Mouse (Mus musculus) stomach, embryonic 14.5 days (tissue): ENCODE data around the gene Hcn2. TPM values are rescaled to one million over a fixed set of nuclear protein-coding genes. Genes with fewer than 3 reads are reported as not detected.
A peak's percentile ranks its signal among the peaks of the same experiment; 100 is the strongest.
"Not testable (repeated sequence)": the region's sequence is repeated elsewhere in the genome, so short reads cannot be mapped to it uniquely, and the experiment has no call there.

ENCODE experiments used
- ATAC-seq: fragments of 200-750 bp; cut with Nextera tagmentation; 2 replicates; pipeline ENCODE4 v1.8.0; 2017; ENCODE audit warnings: low read depth, moderate TSS enrichment; ENCODE audit not compliant: insufficient number of reproducible peaks, insufficient read depth, low FRiP score
- H3K27ac ChIP-seq: fragments of 300-500 bp; sonication (generic); 2 replicates; pipeline ENCODE4 v1.5.1; 2014; ENCODE audit warnings: mild to moderate bottlenecking, low read length, moderate library complexity, mixed read lengths
- H3K27me3 ChIP-seq: fragments of 300-500 bp; sonication (generic); 2 replicates; pipeline ENCODE4 v1.6.1; 2014; ENCODE audit warnings: low read length, control low read depth, mixed read lengths; ENCODE audit not compliant: control insufficient read depth, insufficient read depth
- H3K36me3 ChIP-seq: fragments of 300-500 bp; sonication (generic); 2 replicates; pipeline ENCODE4 v1.6.1; 2014; ENCODE audit warnings: mild to moderate bottlenecking, control low read depth, low read length, moderate library complexity, mixed read lengths; ENCODE audit not compliant: control insufficient read depth, insufficient read depth
- H3K4me1 ChIP-seq: fragments of 300-500 bp; sonication (generic); 2 replicates; pipeline ENCODE4 v1.6.1; 2014; ENCODE audit warnings: low read length, control low read depth, mixed read lengths; ENCODE audit not compliant: control insufficient read depth, insufficient read depth
- H3K4me2 ChIP-seq: fragments of 300-500 bp; sonication (generic); replicated peaks from 2 replicates; pipeline ENCODE4 v1.6.1; 2014; ENCODE audit warnings: low read depth, low read length, control low read depth
- H3K4me3 ChIP-seq: fragments of 300-500 bp; sonication (generic); 2 replicates; pipeline ENCODE4 v1.5.1; 2014; ENCODE audit warnings: low read depth, low read length, control low read depth
- H3K9ac ChIP-seq: fragments of 300-500 bp; sonication (generic); replicated peaks from 2 replicates; pipeline ENCODE4 v1.6.1; 2014; ENCODE audit warnings: low read depth, mild to moderate bottlenecking, control low read depth, low read length, moderate library complexity, mixed read lengths
- H3K9me3 ChIP-seq: fragments of 300-500 bp; sonication (generic); 2 replicates; pipeline ENCODE4 v1.6.1; 2016; ENCODE audit warnings: low read depth, low read length, control low read depth; ENCODE audit not compliant: control insufficient read depth
- WGBS: fragments of 180-500 bp; shearing (Covaris S2); extraction: QIAGEN DNeasy Blood & Tissue Kit; methylation state at CpG from one replicate; pipeline ENCODE4 v1.1.7; 2014; 5-methylcytosine and 5-hydroxymethylcytosine counted together
- polyA plus RNA-seq: library from polyadenylated mRNA; unstranded; fragments of >200 nt; fragmentation: Nextera tagmentation; extraction: Ambion mirVana; gene quantifications from 2 replicates; pipeline ENCODE4 v1.2.1, GENCODE M21; 2014

Gene Hcn2
- polyA plus RNA-seq, 1 experiment from 2014 or later, result 0.10 TPM

DNA sequence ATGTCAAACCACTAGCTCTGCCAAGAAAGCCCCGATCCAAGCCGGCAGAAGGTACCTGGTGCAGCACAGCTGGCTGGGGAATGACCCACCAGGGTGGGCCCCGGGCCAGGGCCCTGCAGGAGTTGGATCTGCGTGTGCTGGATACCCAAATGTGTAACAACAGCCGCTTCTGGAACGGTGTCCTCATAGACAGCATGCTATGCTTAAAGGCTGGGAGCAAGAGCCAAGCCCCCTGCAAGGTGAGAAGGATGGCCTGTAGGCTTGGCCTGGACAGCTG, 22.1 kb upstream of the Hcn2 start:
- H3K4me3 ChIP-seq, result no peak overlapping the region
- no peaks in the 10 kb centered on the region for H3K27me3 ChIP-seq
- WGBS, result 85% methylated on average over 6 of the region's 6 CpGs
- no peak for ATAC-seq
- peaks cover 1% of the 10 kb centered on the region for H3K36me3 ChIP-seq
- H3K9ac ChIP-seq, result no peak overlapping the region
- no peak overlapping the region for H3K4me2 ChIP-seq
- H3K4me1 ChIP-seq, result peaks cover 15% of the 10 kb centered on the region; the same call in 1 of the 2 replicates
- no peak overlapping the region for H3K27ac ChIP-seq
- peaks cover 2% of the 10 kb centered on the region; the same call in 1 of the 2 replicates for H3K9me3 ChIP-seq

DNA sequence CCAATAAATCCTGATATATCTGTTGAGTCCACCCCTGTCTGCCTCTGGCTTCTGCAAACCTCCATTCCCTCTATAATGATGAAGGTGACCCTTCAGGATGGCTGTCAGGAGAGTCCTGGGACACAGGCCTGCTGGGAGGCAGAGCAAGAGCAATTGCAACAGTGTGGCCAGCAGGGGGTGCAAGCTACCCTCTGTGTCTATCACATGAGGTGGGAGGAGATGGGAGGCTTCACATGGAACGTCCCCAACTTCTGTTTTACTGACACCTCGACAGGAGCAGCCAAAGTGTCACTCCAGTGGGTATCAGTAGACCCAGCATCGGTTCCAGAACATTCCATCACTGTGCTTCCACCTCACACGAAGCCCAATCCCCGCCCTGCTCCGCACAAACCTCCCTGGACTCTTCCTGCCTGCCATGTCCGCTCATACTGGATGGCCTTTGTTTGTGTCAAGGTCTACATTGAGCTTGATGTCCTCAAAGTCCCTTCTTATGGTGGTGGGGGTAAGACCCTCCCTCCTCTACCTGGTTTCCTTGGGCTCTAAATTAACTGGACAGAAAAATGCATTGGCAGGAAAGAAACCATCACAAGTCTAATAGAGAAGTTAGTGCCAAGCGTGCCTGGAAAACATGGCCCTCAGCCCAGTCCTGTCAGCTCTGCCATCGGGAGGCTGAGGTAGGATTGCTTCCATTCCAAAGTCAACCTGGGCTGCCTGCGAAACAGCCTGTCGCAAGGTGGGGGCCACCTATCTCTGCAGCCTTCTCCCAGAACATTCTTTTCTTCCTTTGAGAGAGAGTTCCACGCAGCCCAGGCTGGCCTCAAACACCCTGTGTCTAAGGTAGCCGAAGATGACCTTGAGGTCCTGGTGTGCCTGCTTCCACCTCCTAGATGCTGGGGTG, 21.0 kb upstream of the Hcn2 start:
- Histone ChIP-seq H3K9ac (no peak overlapping the region), H3K9me3 (peaks cover 2% of the 10 kb centered on the region; the same call in 1 of the 2 replicates), H3K4me2 (no peak overlapping the region), H3K27ac (peak overlapping the region; percentile 57; the same call in 1 of the 2 replicates), H3K36me3 (no peaks in the 10 kb centered on the region), H3K4me1 (peaks cover 15% of the 10 kb centered on the region; the same call in 1 of the 2 replicates), H3K4me3 (no peak overlapping the region), H3K27me3 (no peaks in the 10 kb centered on the region)
- 55% methylated on average over 13 of the region's 13 CpGs for WGBS
- peak; percentile 46; the same call in 1 of the 2 replicates for ATAC-seq

DNA sequence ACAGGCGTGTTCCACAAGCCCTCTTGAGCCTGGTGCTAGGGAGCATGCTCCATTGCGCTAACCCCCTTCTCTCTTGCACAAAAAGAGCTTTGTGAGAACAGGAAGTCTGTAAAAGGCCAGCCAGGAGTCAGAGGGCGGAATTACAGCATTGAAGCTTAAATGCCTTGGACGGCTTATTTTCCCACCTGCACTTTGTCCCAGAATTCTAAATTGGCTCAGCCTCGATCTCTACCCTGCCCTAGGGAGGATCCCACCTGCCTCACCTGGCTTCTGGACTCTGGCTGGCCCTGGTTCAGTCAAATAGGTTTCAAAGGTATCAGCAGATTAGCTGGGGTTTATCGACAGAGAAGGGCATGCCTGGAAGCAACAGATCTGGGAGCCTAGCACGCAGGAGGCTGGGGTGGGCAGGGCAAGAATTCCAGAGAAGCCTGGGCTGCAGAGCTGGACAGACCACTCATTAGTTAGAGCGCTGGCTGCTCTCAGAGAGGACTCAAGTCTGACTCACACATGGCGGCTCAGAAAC, 20.2 kb upstream of the Hcn2 start:
- WGBS, result 38% methylated on average over 9 of the region's 9 CpGs

DNA sequence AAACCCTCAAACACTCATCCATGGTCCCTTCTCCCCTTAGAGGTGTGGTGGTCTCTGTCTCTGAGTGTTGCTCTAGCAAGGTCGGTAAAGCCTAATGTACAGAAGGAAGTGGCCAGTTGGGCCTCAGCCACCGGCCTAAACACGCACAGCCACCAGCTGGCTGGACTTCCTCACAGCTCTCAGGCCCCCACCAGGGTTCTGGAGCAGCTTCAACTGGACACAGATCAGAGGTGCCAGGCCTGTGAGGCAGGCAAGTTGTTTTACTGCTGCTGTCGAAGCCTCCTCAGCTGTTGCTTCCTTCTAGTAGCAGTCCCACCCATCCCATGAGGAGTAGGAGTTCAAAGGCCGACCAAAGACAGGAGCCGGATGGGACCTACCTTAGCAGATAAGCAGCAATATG, 18.5 kb upstream of the Hcn2 start:
- H3K9me3 ChIP-seq, result no peaks in the 10 kb centered on the region
- no peaks in the 10 kb centered on the region for H3K27me3 ChIP-seq
- no peak overlapping the region for H3K27ac ChIP-seq
- H3K4me2 ChIP-seq, result no peak overlapping the region
- H3K9ac ChIP-seq, result no peak overlapping the region
- 72% methylated on average over 6 of the region's 6 CpGs for WGBS
- ATAC-seq, result no peak
- H3K36me3 ChIP-seq, result no peaks in the 10 kb centered on the region
- H3K4me3 ChIP-seq, result no peak overlapping the region
- peaks cover 15% of the 10 kb centered on the region; the same call in 1 of the 2 replicates for H3K4me1 ChIP-seq

More for the DNA sequence above, 20.2 kb upstream of the Hcn2 start:
- ATAC-seq, result peak; percentile 68
- H3K9ac ChIP-seq, result no peak overlapping the region
- peaks cover 2% of the 10 kb centered on the region; the same call in 1 of the 2 replicates for H3K9me3 ChIP-seq
- peak overlapping the region; percentile 57 for H3K27ac ChIP-seq
- H3K4me3 ChIP-seq, result no peak overlapping the region
- H3K36me3 ChIP-seq, result no peaks in the 10 kb centered on the region
- H3K4me2 ChIP-seq, result no peak overlapping the region
- peaks cover 15% of the 10 kb centered on the region; the same call in 1 of the 2 replicates for H3K4me1 ChIP-seq
- H3K27me3 ChIP-seq, result no peaks in the 10 kb centered on the region

GRCm38 (mm10) chr10:79698459-79698858, 18.0 kb upstream of the Hcn2 start:
- Histone ChIP-seq H3K27ac (no peak overlapping the region), H3K4me3 (no peak overlapping the region), H3K9ac (no peak overlapping the region), H3K9me3 (no peaks in the 10 kb centered on the region), H3K4me1 (peaks cover 15% of the 10 kb centered on the region; the same call in 1 of the 2 replicates), H3K4me2 (no peak overlapping the region), H3K36me3 (no peaks in the 10 kb centered on the region), H3K27me3 (no peaks in the 10 kb centered on the region)
- WGBS, result 89% methylated on average over 6 of the region's 6 CpGs
- ATAC-seq, result no peak

- ATAC-seq, result no peak
- H3K9me3 ChIP-seq, result no peaks in the 10 kb centered on the region
- WGBS, result 33% methylated on average over 7 of the region's 7 CpGs
- H3K9ac ChIP-seq, result no peak overlapping the region
- H3K4me1 ChIP-seq, result peaks cover 15% of the 10 kb centered on the region
- H3K27ac ChIP-seq, result peak overlapping the region; percentile 66; the same call in 1 of the 2 replicates
- no peaks in the 10 kb centered on the region for H3K27me3 ChIP-seq
- H3K36me3 ChIP-seq, result no peaks in the 10 kb centered on the region
- no peak overlapping the region for H3K4me2 ChIP-seq
- no peak overlapping the region for H3K4me3 ChIP-seq
Observed at GRCm38 (mm10) chr10:79700676-79701075, 15.8 kb upstream of the Hcn2 start.

DNA sequence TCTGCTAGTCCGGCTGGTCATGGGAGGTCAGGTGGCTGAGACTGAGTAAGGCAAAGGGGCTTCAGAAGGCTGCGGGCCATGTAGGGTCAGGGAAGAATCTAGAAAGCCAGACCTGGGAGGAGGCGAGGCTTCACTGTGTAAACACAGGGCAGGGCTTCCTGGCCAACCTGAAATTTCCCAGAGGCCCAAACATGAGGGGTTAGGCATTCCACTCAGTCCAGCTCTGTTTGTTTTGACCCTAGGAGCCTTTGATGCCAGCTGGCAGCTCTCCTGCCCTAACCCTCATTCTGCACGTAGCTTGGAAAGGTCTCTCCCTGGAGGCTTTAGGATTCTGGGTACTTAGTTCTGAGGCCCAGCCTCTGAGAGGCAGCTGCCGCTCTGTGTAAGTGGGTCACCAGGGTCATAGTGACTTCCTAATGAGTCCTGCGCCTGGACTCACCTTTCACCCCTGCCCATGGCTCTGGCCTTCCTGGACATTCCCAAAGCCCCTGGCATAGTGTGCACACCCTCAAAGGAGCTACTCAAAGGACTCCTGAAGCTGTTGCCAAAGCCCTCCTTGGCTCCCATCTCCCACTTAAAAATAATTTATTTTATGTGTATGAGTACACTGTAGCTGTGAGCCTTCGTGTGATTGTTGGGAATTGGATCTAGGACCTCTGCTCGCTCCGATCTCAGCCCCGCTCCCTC, 14.8 kb upstream of the Hcn2 start:
- no peaks in the 10 kb centered on the region for H3K9me3 ChIP-seq
- H3K27ac ChIP-seq, result peak overlapping the region; percentile 66; the same call in 1 of the 2 replicates
- ATAC-seq, result peak; percentile 43; the same call in 1 of the 2 replicates
- H3K36me3 ChIP-seq, result 0 out of 2 replicates have a peak, but pooled peaks cover under 1% of the 10 kb centered on the region
- H3K4me1 ChIP-seq, result peaks cover 16% of the 10 kb centered on the region
- H3K27me3 ChIP-seq, result no peaks in the 10 kb centered on the region
- H3K4me3 ChIP-seq, result no peak overlapping the region
- no peak overlapping the region for H3K4me2 ChIP-seq
- no peak overlapping the region for H3K9ac ChIP-seq
- 37% methylated on average over 10 of the region's 10 CpGs for WGBS

GRCm38 (mm10) chr10:79702970-79703369, 13.5 kb upstream of the Hcn2 start:
- not testable (repeated sequence) for H3K4me3 ChIP-seq, H3K4me2 ChIP-seq, H3K36me3 ChIP-seq, H3K27me3 ChIP-seq, H3K27ac ChIP-seq, H3K9ac ChIP-seq, H3K9me3 ChIP-seq, ATAC-seq
- 77% methylated on average over 2 of the region's 4 CpGs for WGBS
- peaks cover 17% of the 10 kb centered on the region for H3K4me1 ChIP-seq
